Mouse (Mus musculus): ENCODE data around the gene Thrb. TPM values are rescaled to one million over a fixed set of nuclear protein-coding genes. Genes with fewer than 3 reads are reported as not detected.

The Thrb gene
- polyA plus RNA-seq, 1 experiment: 5.4 TPM

DNA sequence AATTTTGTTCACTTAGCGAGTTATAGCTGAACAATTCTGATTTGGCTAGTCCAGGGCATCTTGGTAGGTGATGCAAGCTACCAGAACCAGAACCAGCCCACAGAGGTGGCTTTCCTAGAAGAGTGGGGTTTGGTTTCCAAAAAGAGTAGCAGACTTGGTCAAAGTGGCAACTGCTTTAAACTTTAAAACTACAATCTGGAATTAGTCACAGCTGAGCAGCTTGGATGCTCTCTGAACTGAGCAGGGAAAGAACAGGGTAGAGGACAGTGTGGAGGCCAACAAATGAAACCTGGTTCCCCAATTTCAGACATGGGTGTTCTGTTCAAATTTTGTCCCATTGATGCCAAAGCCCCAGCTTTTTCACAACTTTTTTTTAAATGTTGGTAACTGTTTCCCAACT lies 93.4 kb downstream of the Thrb start:
- H3K27me3 ChIP-seq (ENCODE audit: control insufficient read depth, insufficient read depth, low read length): no peaks in the 10 kb centered on the region
- WGBS: 94% methylated on average over 1 of the region's 1 CpGs
- TF ChIP-seq POLR2A (IDR thresholded peaks at IDR 0.05; ENCODE audit: borderline replicate concordance, insufficient read depth, low read length) (no peak), CTCF (IDR thresholded peaks at IDR 0.05; ENCODE audit: borderline replicate concordance, insufficient read depth, low read depth, low read length) (no peak)
- DNase-seq: no peak
- no peak overlapping the region for H3K4me3 ChIP-seq (replicated peaks; ENCODE audit: insufficient read depth, low read depth, low read length)
- no peak overlapping the region for H3K27ac ChIP-seq (ENCODE audit: insufficient read depth, low read length)
- no peaks in the 10 kb centered on the region for H3K4me1 ChIP-seq (ENCODE audit: control insufficient read depth, insufficient read depth, low read length)

GRCm38 (mm10) chr14:17756732-17757131 lies 96.7 kb downstream of the Thrb start:
- no peak for TF ChIP-seq CTCF (IDR thresholded peaks at IDR 0.05; ENCODE audit: borderline replicate concordance, insufficient read depth, low read depth, low read length)
- no peak for TF ChIP-seq POLR2A (IDR thresholded peaks at IDR 0.05; ENCODE audit: borderline replicate concordance, insufficient read depth, low read length)
- Histone ChIP-seq H3K27ac (ENCODE audit: insufficient read depth, low read length) (no peak overlapping the region), H3K4me1 (ENCODE audit: control insufficient read depth, insufficient read depth, low read length) (no peaks in the 10 kb centered on the region), H3K27me3 (ENCODE audit: control insufficient read depth, insufficient read depth, low read length) (no peaks in the 10 kb centered on the region), H3K4me3 (replicated peaks; ENCODE audit: insufficient read depth, low read depth, low read length) (no peak overlapping the region)
- no peak for DNase-seq

- H3K27ac ChIP-seq (ENCODE audit: insufficient read depth, low read length): no peak overlapping the region
- H3K27me3 ChIP-seq (ENCODE audit: control insufficient read depth, insufficient read depth, low read length): no peaks in the 10 kb centered on the region
- no peak overlapping the region for H3K4me3 ChIP-seq (replicated peaks; ENCODE audit: insufficient read depth, low read depth, low read length)
- no peak for DNase-seq
- H3K4me1 ChIP-seq (ENCODE audit: control insufficient read depth, insufficient read depth, low read length): no peaks in the 10 kb centered on the region
- TF ChIP-seq POLR2A (IDR thresholded peaks at IDR 0.05; ENCODE audit: borderline replicate concordance, insufficient read depth, low read length) (no peak), CTCF (IDR thresholded peaks at IDR 0.05; ENCODE audit: borderline replicate concordance, insufficient read depth, low read depth, low read length) (no peak)
- WGBS: 62% methylated on average over 2 of the region's 2 CpGs
These were observed 107.9 kb downstream of the Thrb start for GRCm38 (mm10) chr14:17767987-17768386.

DNA sequence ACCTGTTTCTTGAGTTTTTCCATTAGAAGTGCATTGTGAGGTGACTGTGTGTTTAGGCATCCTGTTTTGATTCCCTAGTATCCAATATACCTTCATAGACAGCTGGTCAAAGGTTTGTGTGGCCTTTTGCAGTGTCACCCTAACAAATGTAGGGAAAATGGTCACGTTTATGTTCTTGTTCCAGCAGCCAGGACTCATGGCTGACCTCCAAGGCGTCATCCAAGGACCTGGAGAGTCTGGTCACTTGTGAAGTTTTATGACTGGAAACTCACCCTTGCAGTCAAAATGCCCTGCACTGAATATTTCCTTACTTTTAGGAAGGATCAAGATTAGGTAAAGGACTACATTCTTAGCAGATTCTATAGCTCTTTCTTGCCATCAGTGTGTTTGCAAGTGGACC lies 114.3 kb downstream of the Thrb start:
- Histone ChIP-seq H3K27ac (ENCODE audit: insufficient read depth, low read length) (no peak overlapping the region), H3K4me3 (replicated peaks; ENCODE audit: insufficient read depth, low read depth, low read length) (no peak overlapping the region), H3K4me1 (ENCODE audit: control insufficient read depth, insufficient read depth, low read length) (no peaks in the 10 kb centered on the region), H3K27me3 (ENCODE audit: control insufficient read depth, insufficient read depth, low read length) (no peaks in the 10 kb centered on the region)
- WGBS: 65% methylated on average over 2 of the region's 2 CpGs
- no peak for TF ChIP-seq POLR2A (IDR thresholded peaks at IDR 0.05; ENCODE audit: borderline replicate concordance, insufficient read depth, low read length)
- TF ChIP-seq CTCF (IDR thresholded peaks at IDR 0.05; ENCODE audit: borderline replicate concordance, insufficient read depth, low read depth, low read length): no peak
- no peak for DNase-seq

DNA sequence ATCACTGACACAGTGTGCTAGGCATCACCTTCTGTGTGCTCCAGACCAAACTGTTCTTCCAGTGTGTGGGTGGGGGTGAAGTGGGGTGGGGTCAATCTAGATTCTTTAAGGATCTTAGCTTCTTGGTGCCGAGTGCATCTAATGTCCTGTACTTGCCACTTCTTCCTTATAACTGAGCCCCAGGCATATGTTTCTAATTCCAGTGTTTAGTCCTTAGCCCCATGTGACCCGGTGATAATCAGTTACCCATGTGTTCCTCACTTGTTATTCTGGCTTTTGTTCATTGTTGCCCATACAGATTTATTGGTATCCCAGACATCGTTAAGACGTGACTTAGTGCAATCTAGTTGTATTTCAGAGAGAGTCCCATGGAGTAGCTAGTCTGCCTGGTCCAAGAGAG lies 121.9 kb downstream of the Thrb start:
- 91% methylated on average over 4 of the region's 4 CpGs for WGBS

GRCm38 (mm10) chr14:17784207-17784806 lies 124.2 kb downstream of the Thrb start:
- H3K27ac ChIP-seq (ENCODE audit: insufficient read depth, low read length): no peak overlapping the region
- 70% methylated on average over 5 of the region's 5 CpGs for WGBS
- no peaks in the 10 kb centered on the region for H3K27me3 ChIP-seq (ENCODE audit: control insufficient read depth, insufficient read depth, low read length)
- no peaks in the 10 kb centered on the region for H3K4me1 ChIP-seq (ENCODE audit: control insufficient read depth, insufficient read depth, low read length)
- no peak for DNase-seq
- TF ChIP-seq POLR2A (IDR thresholded peaks at IDR 0.05; ENCODE audit: borderline replicate concordance, insufficient read depth, low read length) (no peak), CTCF (IDR thresholded peaks at IDR 0.05; ENCODE audit: borderline replicate concordance, insufficient read depth, low read depth, low read length) (no peak)
- H3K4me3 ChIP-seq (replicated peaks; ENCODE audit: insufficient read depth, low read depth, low read length): no peak overlapping the region

More for the DNA sequence above, 121.9 kb downstream of the Thrb start:
- H3K27ac ChIP-seq (ENCODE audit: insufficient read depth, low read length): no peak overlapping the region
- H3K27me3 ChIP-seq (ENCODE audit: control insufficient read depth, insufficient read depth, low read length): no peaks in the 10 kb centered on the region
- H3K4me1 ChIP-seq (ENCODE audit: control insufficient read depth, insufficient read depth, low read length): no peaks in the 10 kb centered on the region
- no peak for DNase-seq
- H3K4me3 ChIP-seq (replicated peaks; ENCODE audit: insufficient read depth, low read depth, low read length): no peak overlapping the region
- TF ChIP-seq CTCF (IDR thresholded peaks at IDR 0.05; ENCODE audit: borderline replicate concordance, insufficient read depth, low read depth, low read length) (no peak), POLR2A (IDR thresholded peaks at IDR 0.05; ENCODE audit: borderline replicate concordance, insufficient read depth, low read length) (no peak)

GRCm38 (mm10) chr14:17785370-17785769 lies 125.3 kb downstream of the Thrb start:
- TF ChIP-seq CTCF (IDR thresholded peaks at IDR 0.05; ENCODE audit: borderline replicate concordance, insufficient read depth, low read depth, low read length) (no peak), POLR2A (IDR thresholded peaks at IDR 0.05; ENCODE audit: borderline replicate concordance, insufficient read depth, low read length) (no peak)
- Histone ChIP-seq H3K4me3 (replicated peaks; ENCODE audit: insufficient read depth, low read depth, low read length) (no peak overlapping the region), H3K27me3 (ENCODE audit: control insufficient read depth, insufficient read depth, low read length) (no peaks in the 10 kb centered on the region), H3K27ac (ENCODE audit: insufficient read depth, low read length) (no peak overlapping the region), H3K4me1 (ENCODE audit: control insufficient read depth, insufficient read depth, low read length) (no peaks in the 10 kb centered on the region)
- DNase-seq: no peak
- WGBS: 61% methylated on average over 3 of the region's 3 CpGs

DNA sequence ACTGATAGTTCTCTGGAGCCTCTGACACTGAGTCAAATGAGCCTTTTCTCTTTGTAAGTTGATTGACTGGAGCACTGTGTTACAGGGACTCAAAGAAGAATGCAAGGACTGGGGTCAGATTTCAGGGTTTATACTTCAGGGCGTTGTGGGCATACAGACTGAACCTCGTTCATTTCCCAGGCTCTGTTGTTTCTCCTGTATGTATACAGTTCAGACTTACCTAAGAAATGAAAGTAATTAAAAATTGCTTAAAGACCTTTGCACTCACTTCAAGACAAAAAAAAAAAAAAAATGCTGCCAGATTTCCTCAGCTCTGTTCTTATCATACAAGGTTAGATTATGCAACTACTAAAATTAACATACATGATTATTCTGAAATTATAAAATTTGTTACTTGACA lies 126.2 kb downstream of the Thrb start:
- H3K27ac ChIP-seq (ENCODE audit: insufficient read depth, low read length): no peak overlapping the region
- WGBS: 58% methylated on average over 2 of the region's 2 CpGs
- no peak for DNase-seq
- TF ChIP-seq POLR2A (IDR thresholded peaks at IDR 0.05; ENCODE audit: borderline replicate concordance, insufficient read depth, low read length) (no peak), CTCF (IDR thresholded peaks at IDR 0.05; ENCODE audit: borderline replicate concordance, insufficient read depth, low read depth, low read length) (no peak)
- no peaks in the 10 kb centered on the region for H3K27me3 ChIP-seq (ENCODE audit: control insufficient read depth, insufficient read depth, low read length)
- no peak overlapping the region for H3K4me3 ChIP-seq (replicated peaks; ENCODE audit: insufficient read depth, low read depth, low read length)
- H3K4me1 ChIP-seq (ENCODE audit: control insufficient read depth, insufficient read depth, low read length): no peaks in the 10 kb centered on the region
